Mouse (Mus musculus) myocyte (in vitro differentiated cells): ENCODE data around the gene Oas3. TPM values are rescaled to one million over a fixed set of nuclear protein-coding genes. Genes with fewer than 3 reads are reported as not detected.

ENCODE experiments used
- H3K27me3 ChIP-seq: one replicate; pipeline ENCODE4 v1.6.1; 2011; ENCODE audit not compliant: control insufficient read depth, insufficient read depth, insufficient read length
- H3K36me3 ChIP-seq: one replicate; pipeline ENCODE4 v1.6.1; 2011; ENCODE audit not compliant: control insufficient read depth, insufficient read depth
- H3K4me2 ChIP-seq: one replicate; pipeline ENCODE4 v1.6.1; 2011; ENCODE audit warnings: low read depth, control low read depth
- H3K4me3 ChIP-seq: one replicate; pipeline ENCODE4 v1.5.1; 2011; ENCODE audit warnings: mild to moderate bottlenecking, control low read depth, moderate library complexity
- H3K79me2 ChIP-seq: one replicate; pipeline ENCODE4 v1.6.1; 2011; ENCODE audit not compliant: control insufficient read depth, insufficient read depth
- H3ac ChIP-seq: one replicate; pipeline ENCODE4 v1.6.1; 2011; ENCODE audit not compliant: control insufficient read depth, insufficient read length
- CEBPB ChIP-seq: IDR thresholded peaks from 2 replicates; pipeline ENCODE4 v1.6.1; 2011; ENCODE audit warnings: mild to moderate bottlenecking, moderate library complexity; ENCODE audit not compliant: poor library complexity, insufficient read depth, severe bottlenecking
- E2F4 ChIP-seq: IDR thresholded peaks from one replicate; pipeline ENCODE4 v1.6.1; 2011; ENCODE audit warnings: mild to moderate bottlenecking, control low read depth, moderate library complexity; ENCODE audit not compliant: insufficient read depth
- MAX ChIP-seq: IDR thresholded peaks from one replicate; pipeline ENCODE4 v1.6.1; 2011; ENCODE audit warnings: low read depth, mild to moderate bottlenecking, control low read depth
- MYOD1 ChIP-seq, 3 experiments: IDR thresholded peaks; one replicate each; pipeline ENCODE4 v1.6.1; 2011; ENCODE audit warnings: control low read depth in 2 of 3, low read depth in 2 of 3, mild to moderate bottlenecking in 2 of 3, moderate library complexity in 1 of 3; ENCODE audit not compliant: insufficient read length in 2 of 3, control insufficient read depth in 1 of 3
- MYOG ChIP-seq, 3 experiments: IDR thresholded peaks; one replicate each; pipeline ENCODE4 v1.6.1; 2011; ENCODE audit warnings: control low read depth in 2 of 3, low read depth in 2 of 3, mild to moderate bottlenecking in 2 of 3; ENCODE audit not compliant: insufficient read length in 2 of 3, control insufficient read depth in 1 of 3, insufficient read depth in 1 of 3
- POLR2A ChIP-seq: IDR thresholded peaks from one replicate; pipeline ENCODE4 v1.6.1; 2011; ENCODE audit warnings: low read depth, mild to moderate bottlenecking, control low read depth, moderate library complexity; ENCODE audit not compliant: insufficient read length
- POLR2AphosphoS2 ChIP-seq: IDR thresholded peaks from one replicate; pipeline ENCODE4 v1.6.1; 2011; ENCODE audit warnings: low read depth, control low read depth; ENCODE audit not compliant: insufficient read length
- REST ChIP-seq: IDR thresholded peaks from one replicate; pipeline ENCODE4 v1.6.1; 2011; ENCODE audit warnings: mild to moderate bottlenecking, control low read depth, moderate library complexity; ENCODE audit not compliant: insufficient read depth, insufficient read length
- SRF ChIP-seq: IDR thresholded peaks from one replicate; pipeline ENCODE4 v1.6.1; 2011; ENCODE audit warnings: low read depth; ENCODE audit not compliant: control insufficient read depth, insufficient read length
- TCF12 ChIP-seq: IDR thresholded peaks from one replicate; pipeline ENCODE4 v1.6.1; 2011; ENCODE audit warnings: mild to moderate bottlenecking, control low read depth; ENCODE audit not compliant: poor library complexity, insufficient read depth, severe bottlenecking
- TCF3 ChIP-seq: IDR thresholded peaks from one replicate; pipeline ENCODE4 v1.6.1; 2011; ENCODE audit warnings: low read depth, control low read depth; ENCODE audit not compliant: insufficient read length
- USF1 ChIP-seq: IDR thresholded peaks from one replicate; pipeline ENCODE4 v1.6.1; 2011; ENCODE audit warnings: low read depth, mild to moderate bottlenecking, control low read depth, moderate library complexity
- polyA plus RNA-seq: library from polyadenylated mRNA; unstranded; fragments of >200 nt; fragmentation: generic; extraction: Trizol; gene quantifications from one replicate; pipeline ENCODE4 v1.2.1, GENCODE M21; 2012; ENCODE audit warnings: missing spikeins

Gene Oas3
- polyA plus RNA-seq, 1 experiment: 0.01 TPM

DNA sequence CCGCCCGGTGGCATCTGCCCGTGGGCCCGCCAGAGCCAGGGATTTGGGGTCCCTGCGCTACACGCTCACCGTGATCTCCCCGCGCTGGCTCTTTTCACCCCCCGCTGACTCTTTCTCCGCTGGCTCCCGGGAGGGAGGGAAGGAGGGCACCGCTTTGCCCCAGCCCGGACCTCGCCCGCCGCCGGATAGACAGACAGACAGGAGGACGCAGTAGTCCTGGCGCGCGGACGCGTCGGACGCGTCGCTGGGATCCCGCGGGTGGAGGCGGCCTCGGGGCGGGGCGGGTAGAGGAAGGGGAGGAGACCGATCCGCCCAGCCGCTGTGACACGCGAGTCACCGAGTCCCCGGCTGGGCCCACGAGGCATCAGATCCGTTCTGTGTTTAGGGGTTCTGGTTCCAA, 66.0 kb downstream of the Oas3 start:
- Histone ChIP-seq H3K79me2 (no peaks in the 10 kb centered on the region), H3K4me2 (no peak overlapping the region), H3ac (no peak overlapping the region), H3K27me3 (peaks cover 76% of the 10 kb centered on the region), H3K36me3 (no peaks in the 10 kb centered on the region), H3K4me3 (no peak overlapping the region)
- TF ChIP-seq TCF12: no peak
- no peak for TF ChIP-seq MAX
- no peak for TF ChIP-seq USF1
- no peak for TF ChIP-seq MYOD1 (IDR thresholded peaks at IDR 0.05; ENCODE audit: control insufficient read depth in 1 of 3, insufficient read length in 2 of 3, low read depth in 2 of 3)
- TF ChIP-seq TCF3: no peak
- no peak for TF ChIP-seq POLR2A
- no peak for TF ChIP-seq SRF
- no peak for TF ChIP-seq POLR2AphosphoS2
- no peak for TF ChIP-seq MYOG (IDR thresholded peaks at IDR 0.05; ENCODE audit: control insufficient read depth in 1 of 3, insufficient read depth in 1 of 3, insufficient read length in 2 of 3, low read depth in 2 of 3)
- no peak for TF ChIP-seq E2F4
- no peak for TF ChIP-seq CEBPB
- no peak for TF ChIP-seq REST

DNA sequence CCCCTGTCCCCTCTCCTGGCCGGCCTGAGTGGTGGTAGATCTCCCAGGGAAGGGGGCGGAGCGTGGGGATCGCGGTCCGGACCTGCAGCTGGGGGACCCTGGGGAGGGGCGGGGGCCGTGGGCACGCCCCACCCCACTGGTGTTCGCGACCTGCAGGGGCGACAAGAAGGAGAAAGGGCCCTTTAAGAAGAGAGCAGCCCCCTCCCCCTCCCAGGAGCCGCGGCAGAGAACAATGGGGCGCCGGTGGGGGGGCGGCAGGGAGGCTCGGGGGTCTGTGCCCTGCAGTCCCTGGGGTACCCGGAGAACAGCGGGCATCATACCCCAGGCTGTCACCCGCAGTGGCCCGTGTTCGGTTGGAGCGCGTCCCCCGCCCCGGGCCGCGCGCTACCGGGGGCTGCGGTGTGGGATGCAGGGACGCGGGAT, 66.6 kb downstream of the Oas3 start:
- TF ChIP-seq E2F4 (no peak), MAX (no peak), POLR2AphosphoS2 (no peak), USF1 (no peak), TCF3 (no peak), MYOD1 (IDR thresholded peaks at IDR 0.05; ENCODE audit: control insufficient read depth in 1 of 3, insufficient read length in 2 of 3, low read depth in 2 of 3) (no peak)
- H3K79me2 ChIP-seq: no peaks in the 10 kb centered on the region
- H3K4me3 ChIP-seq: no peak overlapping the region
- H3ac ChIP-seq: no peak overlapping the region
- no peak overlapping the region for H3K4me2 ChIP-seq
- H3K36me3 ChIP-seq: no peaks in the 10 kb centered on the region
- H3K27me3 ChIP-seq: peaks cover 76% of the 10 kb centered on the region

DNA sequence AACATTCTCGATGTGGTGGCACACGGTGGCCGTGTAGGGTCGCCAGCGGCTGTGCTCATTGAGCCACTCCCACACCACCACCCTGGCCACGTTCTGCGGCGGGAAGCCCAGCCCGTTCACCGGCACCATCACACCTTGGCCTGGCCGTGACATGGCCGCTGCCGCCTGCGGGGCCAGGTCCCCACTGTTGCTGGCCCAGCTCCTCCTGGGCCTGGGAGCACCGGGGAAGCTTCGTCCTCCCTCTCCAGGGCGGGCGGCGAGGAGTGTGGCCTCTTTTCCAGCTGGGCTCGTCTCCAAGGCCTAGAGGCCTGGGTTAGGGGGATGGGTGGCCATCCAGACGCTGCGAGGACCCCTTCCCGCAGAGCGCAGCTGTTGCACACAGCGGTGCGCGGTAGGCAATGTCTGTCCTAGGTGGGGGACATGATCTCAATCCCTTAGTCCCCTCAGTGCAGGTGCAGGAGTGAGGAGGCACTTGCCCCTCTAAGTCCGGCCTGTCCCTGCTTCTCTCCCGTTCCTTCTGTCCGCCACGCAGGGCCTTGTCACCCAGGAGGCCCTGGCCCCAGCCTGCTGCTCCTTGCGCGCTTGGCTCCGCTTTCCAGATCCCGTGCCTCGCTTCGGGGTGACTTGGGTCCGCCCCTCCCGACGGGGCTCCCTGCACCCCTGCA, 67.2 kb downstream of the Oas3 start:
- TF ChIP-seq POLR2A (no peak), E2F4 (no peak), MAX (no peak), TCF3 (no peak), POLR2AphosphoS2 (no peak), MYOG (IDR thresholded peaks at IDR 0.05; ENCODE audit: control insufficient read depth in 1 of 3, insufficient read depth in 1 of 3, insufficient read length in 2 of 3, low read depth in 2 of 3) (no peak), REST (no peak), USF1 (no peak), TCF12 (no peak), CEBPB (no peak), SRF (no peak), MYOD1 (IDR thresholded peaks at IDR 0.05; ENCODE audit: control insufficient read depth in 1 of 3, insufficient read length in 2 of 3, low read depth in 2 of 3) (no peak)
- no peaks in the 10 kb centered on the region for H3K79me2 ChIP-seq

DNA sequence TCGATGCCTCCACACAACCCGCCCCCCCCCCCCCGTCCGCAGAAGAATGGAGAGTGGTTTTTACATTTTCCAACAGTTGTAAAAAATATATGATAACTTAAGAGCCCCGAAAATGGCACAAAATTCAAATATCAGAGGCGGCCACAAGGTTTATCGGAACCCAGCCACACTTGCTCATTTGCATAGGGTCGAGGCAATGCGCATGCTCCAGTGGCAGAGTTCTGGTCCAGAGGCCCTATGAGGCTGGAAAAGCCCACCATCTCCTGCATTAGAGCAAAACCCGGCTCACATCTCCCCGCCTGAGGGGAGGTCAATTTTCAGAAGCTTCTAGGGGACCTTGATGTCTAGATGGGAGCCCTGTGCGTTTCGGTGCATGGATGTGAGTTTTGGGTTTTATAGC, 70.5 kb downstream of the Oas3 start:
- H3K4me3 ChIP-seq: no peak overlapping the region
- no peak overlapping the region for H3K4me2 ChIP-seq
- H3K79me2 ChIP-seq: no peaks in the 10 kb centered on the region
- H3ac ChIP-seq: no peak overlapping the region
- peaks cover 82% of the 10 kb centered on the region for H3K27me3 ChIP-seq
- TF ChIP-seq USF1: no peak
- no peak for TF ChIP-seq CEBPB
- TF ChIP-seq REST: no peak
- TF ChIP-seq POLR2A: no peak
- TF ChIP-seq E2F4: no peak
- no peak for TF ChIP-seq SRF
- no peak for TF ChIP-seq TCF3
- no peak for TF ChIP-seq MAX
- TF ChIP-seq TCF12: no peak
- no peak for TF ChIP-seq MYOG (IDR thresholded peaks at IDR 0.05; ENCODE audit: control insufficient read depth in 1 of 3, insufficient read depth in 1 of 3, insufficient read length in 2 of 3, low read depth in 2 of 3)
- no peak for TF ChIP-seq MYOD1 (IDR thresholded peaks at IDR 0.05; ENCODE audit: control insufficient read depth in 1 of 3, insufficient read length in 2 of 3, low read depth in 2 of 3)
- TF ChIP-seq POLR2AphosphoS2: no peak
- no peaks in the 10 kb centered on the region for H3K36me3 ChIP-seq

More for the DNA sequence above, 67.2 kb downstream of the Oas3 start:
- no peak overlapping the region for H3ac ChIP-seq
- H3K4me3 ChIP-seq: no peak overlapping the region
- H3K4me2 ChIP-seq: no peak overlapping the region
- peaks cover 79% of the 10 kb centered on the region for H3K27me3 ChIP-seq
- H3K36me3 ChIP-seq: no peaks in the 10 kb centered on the region

DNA sequence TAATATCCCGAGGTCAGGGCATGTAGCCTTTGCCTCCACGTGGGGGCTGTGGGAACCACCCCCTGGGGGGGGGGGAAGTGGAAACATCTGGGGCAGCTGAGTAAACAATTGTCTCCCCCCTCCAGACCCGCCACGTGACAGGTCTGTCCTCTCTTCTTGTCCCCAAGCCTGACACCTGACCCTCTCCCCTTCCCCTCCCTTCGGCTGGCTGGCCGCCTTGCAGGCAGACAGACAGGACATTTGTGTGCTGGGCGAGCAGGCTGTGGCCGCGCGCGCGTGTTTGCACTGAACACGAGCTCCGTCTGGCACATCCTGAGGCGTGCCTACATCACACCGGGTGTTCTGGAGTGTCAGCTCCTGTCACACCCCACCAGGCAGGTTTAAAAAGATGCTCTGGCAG, 70.9 kb downstream of the Oas3 start:
- Histone ChIP-seq H3K36me3 (no peaks in the 10 kb centered on the region), H3K4me3 (no peak overlapping the region), H3K4me2 (no peak overlapping the region), H3K79me2 (no peaks in the 10 kb centered on the region), H3K27me3 (peaks cover 78% of the 10 kb centered on the region), H3ac (no peak overlapping the region)
- no peak for TF ChIP-seq MAX
- no peak for TF ChIP-seq REST
- no peak for TF ChIP-seq CEBPB
- no peak for TF ChIP-seq MYOD1 (IDR thresholded peaks at IDR 0.05; ENCODE audit: control insufficient read depth in 1 of 3, insufficient read length in 2 of 3, low read depth in 2 of 3)
- TF ChIP-seq POLR2A: no peak
- TF ChIP-seq E2F4: no peak
- no peak for TF ChIP-seq TCF12
- no peak for TF ChIP-seq MYOG (IDR thresholded peaks at IDR 0.05; ENCODE audit: control insufficient read depth in 1 of 3, insufficient read depth in 1 of 3, insufficient read length in 2 of 3, low read depth in 2 of 3)
- TF ChIP-seq TCF3: no peak
- TF ChIP-seq SRF: no peak
- TF ChIP-seq POLR2AphosphoS2: no peak
- TF ChIP-seq USF1: no peak
